Mouse (Mus musculus): Measurements from ENCODE around the gene Mast3. TPM values are rescaled to one million over a fixed set of nuclear protein-coding genes. Genes with fewer than 3 reads are reported as not detected.

Mast3 gene
- polyA plus RNA-seq, 1 experiment: 31.7 TPM

DNA sequence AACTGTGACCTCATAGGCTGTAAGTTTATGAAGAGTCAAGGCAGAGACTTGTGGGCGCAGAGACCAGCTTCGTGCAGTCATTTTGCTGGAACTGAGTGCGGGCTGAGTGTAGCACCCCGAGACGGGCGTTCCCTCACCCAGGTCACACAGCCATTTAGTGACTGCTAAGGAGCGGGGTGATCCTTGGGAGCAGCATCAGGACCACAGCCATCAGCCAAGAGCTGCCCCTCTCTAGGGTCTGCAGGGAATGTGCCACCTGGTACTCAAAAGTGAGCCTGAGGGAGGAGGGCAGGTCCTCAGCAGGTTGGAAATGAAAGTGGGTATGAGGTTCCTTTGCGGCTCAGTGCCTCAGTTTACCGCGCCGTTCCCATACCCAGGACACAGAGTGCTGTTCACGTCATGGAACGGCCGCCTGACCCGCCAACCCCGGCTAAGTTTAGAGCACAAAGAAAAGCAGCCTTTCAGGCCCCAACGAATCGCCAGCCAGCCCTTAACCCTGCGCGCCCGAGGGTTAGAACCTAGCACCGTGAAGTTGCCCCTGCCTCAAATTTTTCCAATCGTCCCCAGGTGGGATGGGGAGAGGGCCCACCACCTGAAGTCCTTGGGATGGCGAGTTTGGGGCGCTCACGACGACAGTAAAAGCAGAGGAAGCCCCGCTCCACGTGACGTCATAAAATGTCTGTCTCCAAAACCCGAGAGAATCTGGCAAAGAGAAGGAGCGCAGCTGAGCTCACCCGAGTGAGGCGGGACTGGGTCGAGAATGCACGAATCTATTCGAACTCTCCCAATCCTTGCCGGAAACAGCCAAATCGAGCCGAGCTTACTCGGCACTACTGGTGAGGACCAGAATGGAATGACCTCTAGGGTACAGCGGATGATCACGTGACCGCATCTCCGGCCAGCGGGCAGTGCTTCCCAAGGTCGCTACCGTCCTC lies 60.9 kb downstream of the Mast3 start:
- Histone ChIP-seq H3K4me3 (no peak overlapping the region), H3K4me2 (ENCODE audit: low read depth) (peak overlapping the region; percentile 6), H3K79me2 (ENCODE audit: control insufficient read depth, insufficient read depth) (no peaks in the 10 kb centered on the region), H3K27me3 (ENCODE audit: control insufficient read depth, insufficient read depth, insufficient read length) (peaks cover 41% of the 10 kb centered on the region), H3K36me3 (ENCODE audit: control insufficient read depth, insufficient read depth) (no peaks in the 10 kb centered on the region), H3ac (ENCODE audit: control insufficient read depth, insufficient read length) (no peak overlapping the region)
- no peak for TF ChIP-seq MYOD1 (IDR thresholded peaks at IDR 0.05; ENCODE audit: control insufficient read depth in 1 of 3, insufficient read length in 2 of 3, low read depth in 2 of 3)
- TF ChIP-seq USF1 (IDR thresholded peaks at IDR 0.05; ENCODE audit: low read depth): peak; percentile 19
- TF ChIP-seq CEBPB (IDR thresholded peaks at IDR 0.05; ENCODE audit: insufficient read depth, poor library complexity, severe bottlenecking): no peak

DNA sequence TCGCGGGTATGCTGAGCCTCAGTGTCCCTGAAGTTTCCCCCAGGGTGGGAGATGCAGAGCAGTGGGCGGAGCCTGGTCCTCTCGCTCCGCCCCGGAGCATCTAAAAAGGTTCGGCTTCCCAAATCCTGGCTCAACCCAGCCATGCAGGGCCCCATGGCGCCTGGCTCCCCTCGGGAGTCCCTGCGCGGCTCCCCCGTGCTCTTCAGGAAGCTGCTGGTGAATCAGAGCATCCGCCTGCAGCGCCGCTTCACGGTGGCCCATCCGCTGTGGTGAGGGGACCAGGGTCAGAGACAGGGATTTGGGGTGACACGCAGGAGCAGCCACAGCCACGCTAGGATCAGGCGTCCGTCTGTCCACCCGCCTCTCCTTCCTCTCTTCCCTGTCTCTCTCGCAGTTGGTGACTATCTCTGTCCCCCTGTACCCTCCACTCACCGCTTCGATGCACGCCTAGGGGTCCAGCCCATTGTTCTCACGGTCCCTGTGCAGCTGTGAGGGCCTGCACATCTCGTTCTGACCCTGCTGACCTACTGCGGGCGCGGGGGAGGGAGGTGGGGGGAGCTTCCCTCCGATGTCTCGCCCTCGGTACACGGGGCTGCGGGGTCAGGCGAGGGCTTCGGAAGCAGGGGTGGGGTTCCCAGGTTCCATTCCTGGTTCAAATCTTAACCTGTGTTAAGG lies 61.7 kb downstream of the Mast3 start:
- TF ChIP-seq USF1 (IDR thresholded peaks at IDR 0.05; ENCODE audit: low read depth) (no peak), REST (IDR thresholded peaks at IDR 0.05; ENCODE audit: insufficient read depth, insufficient read length) (no peak), TCF3 (IDR thresholded peaks at IDR 0.05; ENCODE audit: insufficient read length, low read depth) (no peak)
- H3K27me3 ChIP-seq (ENCODE audit: control insufficient read depth, insufficient read depth, insufficient read length): peaks cover 41% of the 10 kb centered on the region
- H3K79me2 ChIP-seq (ENCODE audit: control insufficient read depth, insufficient read depth): no peaks in the 10 kb centered on the region

DNA sequence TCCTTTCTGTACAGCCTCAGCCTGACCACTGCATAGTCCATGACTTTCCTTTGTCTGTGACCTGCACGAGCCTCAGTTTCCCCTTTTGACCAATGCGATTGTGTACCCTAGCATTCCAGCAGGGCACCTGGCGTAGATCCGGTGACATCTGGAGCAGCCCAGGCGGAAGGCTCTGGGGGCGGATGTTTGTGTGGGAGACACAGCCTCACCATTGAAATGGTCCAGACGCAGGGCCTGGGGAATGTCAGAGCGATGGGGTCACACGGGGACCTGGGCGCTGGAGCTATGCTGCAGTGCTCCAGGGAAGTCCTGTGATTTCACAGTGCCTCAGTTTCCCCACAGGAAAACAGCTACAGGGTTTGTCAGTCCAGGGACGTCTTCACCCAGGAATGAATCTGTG lies 62.7 kb downstream of the Mast3 start:
- Histone ChIP-seq H3K4me2 (ENCODE audit: low read depth) (no peak overlapping the region), H3K4me3 (no peak overlapping the region), H3K79me2 (ENCODE audit: control insufficient read depth, insufficient read depth) (no peaks in the 10 kb centered on the region), H3ac (ENCODE audit: control insufficient read depth, insufficient read length) (no peak overlapping the region), H3K27me3 (ENCODE audit: control insufficient read depth, insufficient read depth, insufficient read length) (peaks cover 40% of the 10 kb centered on the region), H3K36me3 (ENCODE audit: control insufficient read depth, insufficient read depth) (no peaks in the 10 kb centered on the region)
- TF ChIP-seq TCF12 (IDR thresholded peaks at IDR 0.05; ENCODE audit: insufficient read depth, poor library complexity, severe bottlenecking): no peak
- TF ChIP-seq POLR2AphosphoS2 (IDR thresholded peaks at IDR 0.05; ENCODE audit: insufficient read length, low read depth): no peak
- no peak for TF ChIP-seq POLR2A (IDR thresholded peaks at IDR 0.05; ENCODE audit: insufficient read length, low read depth)

More for the DNA sequence above, 61.7 kb downstream of the Mast3 start:
- Histone ChIP-seq H3K4me2 (ENCODE audit: low read depth) (no peak overlapping the region), H3K4me3 (no peak overlapping the region), H3K36me3 (ENCODE audit: control insufficient read depth, insufficient read depth) (no peaks in the 10 kb centered on the region), H3ac (ENCODE audit: control insufficient read depth, insufficient read length) (no peak overlapping the region)

DNA sequence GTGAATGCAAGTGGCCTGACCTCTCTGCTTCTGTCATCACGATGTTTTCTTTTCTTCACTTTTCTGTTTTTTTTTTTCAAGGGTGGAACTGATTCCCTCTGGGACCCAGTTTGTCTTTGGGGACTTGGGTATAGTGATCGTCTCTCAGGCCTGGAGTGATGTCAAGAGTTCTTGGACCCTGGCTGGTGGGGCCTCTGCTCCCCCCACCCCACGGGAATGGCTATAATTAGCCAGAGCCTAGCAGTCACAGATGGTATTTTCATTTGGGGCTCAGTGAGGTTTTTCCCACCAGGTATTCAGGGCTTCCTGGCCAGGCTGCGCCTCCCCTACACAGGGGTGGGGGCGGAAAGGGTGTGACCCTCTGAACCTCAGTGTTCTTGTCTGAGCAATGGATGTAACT lies 63.2 kb downstream of the Mast3 start:
- no peaks in the 10 kb centered on the region for H3K79me2 ChIP-seq (ENCODE audit: control insufficient read depth, insufficient read depth)
- no peaks in the 10 kb centered on the region for H3K36me3 ChIP-seq (ENCODE audit: control insufficient read depth, insufficient read depth)
- TF ChIP-seq TCF3 (IDR thresholded peaks at IDR 0.05; ENCODE audit: insufficient read length, low read depth): no peak
- no peak for TF ChIP-seq CEBPB (IDR thresholded peaks at IDR 0.05; ENCODE audit: insufficient read depth, poor library complexity, severe bottlenecking)
- TF ChIP-seq POLR2AphosphoS2 (IDR thresholded peaks at IDR 0.05; ENCODE audit: insufficient read length, low read depth): no peak
- TF ChIP-seq REST (IDR thresholded peaks at IDR 0.05; ENCODE audit: insufficient read depth, insufficient read length): no peak
- TF ChIP-seq MYOD1 (IDR thresholded peaks at IDR 0.05; ENCODE audit: control insufficient read depth in 1 of 3, insufficient read length in 2 of 3, low read depth in 2 of 3): no peak
- no peak for TF ChIP-seq USF1 (IDR thresholded peaks at IDR 0.05; ENCODE audit: low read depth)
- H3K4me2 ChIP-seq (ENCODE audit: low read depth): no peak overlapping the region
- H3K4me3 ChIP-seq: no peak overlapping the region
- H3K27me3 ChIP-seq (ENCODE audit: control insufficient read depth, insufficient read depth, insufficient read length): peaks cover 35% of the 10 kb centered on the region
- no peak overlapping the region for H3ac ChIP-seq (ENCODE audit: control insufficient read depth, insufficient read length)

DNA sequence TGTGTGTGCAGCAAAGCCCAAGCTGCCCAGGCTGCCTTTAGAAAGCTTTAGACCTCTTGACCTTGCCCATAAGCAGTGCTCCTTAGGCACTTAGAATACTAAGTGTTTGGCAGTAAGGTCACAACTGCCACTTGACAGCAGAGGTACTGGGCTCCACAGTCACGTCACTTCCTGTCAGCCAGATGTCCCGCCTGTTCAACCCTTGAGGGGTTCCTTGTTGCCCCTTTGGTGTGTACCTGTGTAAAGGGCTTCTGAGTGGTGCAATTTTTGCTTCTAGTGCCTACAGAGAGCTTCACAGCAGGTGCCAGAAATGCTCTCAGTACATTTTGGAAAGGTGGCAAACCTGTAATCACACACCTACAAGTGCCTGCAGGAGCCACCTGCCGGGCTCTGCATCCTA lies 66.6 kb downstream of the Mast3 start:
- no peak overlapping the region for H3ac ChIP-seq (ENCODE audit: control insufficient read depth, insufficient read length)
- TF ChIP-seq MYOD1 (IDR thresholded peaks at IDR 0.05; ENCODE audit: control insufficient read depth in 1 of 3, insufficient read length in 2 of 3, low read depth in 2 of 3) (no peak), SRF (IDR thresholded peaks at IDR 0.05; ENCODE audit: control insufficient read depth, insufficient read length, low read depth) (no peak), REST (IDR thresholded peaks at IDR 0.05; ENCODE audit: insufficient read depth, insufficient read length) (no peak), TCF3 (IDR thresholded peaks at IDR 0.05; ENCODE audit: insufficient read length, low read depth) (no peak), MYOG (IDR thresholded peaks at IDR 0.05; ENCODE audit: control insufficient read depth in 1 of 3, insufficient read depth in 1 of 3, insufficient read length in 2 of 3, low read depth in 2 of 3) (no peak), POLR2AphosphoS2 (IDR thresholded peaks at IDR 0.05; ENCODE audit: insufficient read length, low read depth) (no peak)
- no peaks in the 10 kb centered on the region for H3K36me3 ChIP-seq (ENCODE audit: control insufficient read depth, insufficient read depth)
- peaks cover 17% of the 10 kb centered on the region for H3K27me3 ChIP-seq (ENCODE audit: control insufficient read depth, insufficient read depth, insufficient read length)
- no peak overlapping the region for H3K4me2 ChIP-seq (ENCODE audit: low read depth)
- no peaks in the 10 kb centered on the region for H3K79me2 ChIP-seq (ENCODE audit: control insufficient read depth, insufficient read depth)
- H3K4me3 ChIP-seq: no peak overlapping the region

DNA sequence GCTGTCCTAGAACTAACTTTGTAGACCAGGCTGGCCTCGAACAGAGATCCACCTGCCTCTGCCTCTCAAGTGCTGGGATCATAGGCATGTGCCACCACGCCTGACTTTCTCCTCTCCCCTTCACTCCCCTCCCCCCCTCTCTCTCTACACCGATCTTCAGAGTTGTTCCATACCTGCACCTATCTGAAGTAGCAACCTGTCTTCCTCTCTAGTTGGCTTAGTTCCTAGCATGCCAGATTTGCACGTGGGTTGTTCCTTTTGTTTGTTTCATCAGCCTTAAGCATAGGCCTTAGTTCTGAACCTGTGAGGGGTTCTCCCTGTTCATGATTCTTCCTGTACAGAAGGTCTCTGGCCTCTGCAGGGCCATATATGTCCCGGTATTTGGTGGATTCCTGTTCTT lies 67.1 kb downstream of the Mast3 start:
- TF ChIP-seq TCF3 (IDR thresholded peaks at IDR 0.05; ENCODE audit: insufficient read length, low read depth): no peak
- TF ChIP-seq POLR2AphosphoS2 (IDR thresholded peaks at IDR 0.05; ENCODE audit: insufficient read length, low read depth): no peak
- TF ChIP-seq CEBPB (IDR thresholded peaks at IDR 0.05; ENCODE audit: insufficient read depth, poor library complexity, severe bottlenecking): no peak
- no peak for TF ChIP-seq MYOG (IDR thresholded peaks at IDR 0.05; ENCODE audit: control insufficient read depth in 1 of 3, insufficient read depth in 1 of 3, insufficient read length in 2 of 3, low read depth in 2 of 3)
- TF ChIP-seq REST (IDR thresholded peaks at IDR 0.05; ENCODE audit: insufficient read depth, insufficient read length): no peak
- no peak for TF ChIP-seq USF1 (IDR thresholded peaks at IDR 0.05; ENCODE audit: low read depth)
- no peak for TF ChIP-seq E2F4 (IDR thresholded peaks at IDR 0.05; ENCODE audit: insufficient read depth)
- no peak for TF ChIP-seq POLR2A (IDR thresholded peaks at IDR 0.05; ENCODE audit: insufficient read length, low read depth)
- no peak overlapping the region for H3K4me3 ChIP-seq
- H3K27me3 ChIP-seq (ENCODE audit: control insufficient read depth, insufficient read depth, insufficient read length): peaks cover 15% of the 10 kb centered on the region
- H3K4me2 ChIP-seq (ENCODE audit: low read depth): no peak overlapping the region
- H3ac ChIP-seq (ENCODE audit: control insufficient read depth, insufficient read length): no peak overlapping the region
- H3K36me3 ChIP-seq (ENCODE audit: control insufficient read depth, insufficient read depth): no peaks in the 10 kb centered on the region
- H3K79me2 ChIP-seq (ENCODE audit: control insufficient read depth, insufficient read depth): no peaks in the 10 kb centered on the region

Data from myocyte (in vitro differentiated cells).